ENCODE assay signal across 8 mouse cellular contexts in the genomic region with DNA sequence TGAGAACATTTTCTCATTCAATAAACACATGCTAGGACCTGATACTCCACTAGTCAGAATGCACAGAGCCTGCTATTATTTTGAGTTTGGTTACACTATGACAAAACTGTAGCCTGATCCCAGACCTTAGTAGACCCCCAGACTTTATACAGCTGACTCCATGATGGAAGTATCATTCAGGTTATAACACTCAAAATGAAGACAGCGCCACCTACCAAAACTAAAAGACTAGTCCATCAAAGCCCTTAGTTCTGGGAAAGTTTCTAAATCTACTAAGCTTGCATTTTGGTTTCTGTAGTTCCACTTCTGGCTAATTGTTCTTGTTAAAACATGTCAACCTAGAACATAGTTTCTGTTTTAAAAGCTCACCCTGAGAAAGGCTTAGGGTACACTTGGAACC. TPM values are rescaled to one million over a fixed set of nuclear protein-coding genes. Genes with fewer than 3 reads are reported as not detected.
DNase-seq lines count a peak whose midpoint lies in the region; ATAC-seq and TF ChIP-seq lines count a peak whose summit lies in the region.
"Had no signal": no experiment of that assay in that cellular context is flagged by ENCODE, and none has a peak within 500 bp of the region (broad histone marks: within the 10 kb centered on the region; RNA-seq: fewer than 3 reads in every experiment).

No protein-coding gene starts in this region.

- no peaks in the 10 kb centered on the region for H3K36me3 ChIP-seq in lung, embryonic 14.5 days (ENCODE audit: insufficient read depth)
- no peaks in the 10 kb centered on the region for H3K36me3 ChIP-seq in neural tube, embryonic 14.5 days (ENCODE audit: control insufficient read depth, insufficient read depth, low read length)

- intact Hi-C loops in left cerebral cortex, postnatal 4 days (cut with DNase I) = no loop called here

- ATAC-seq in lung, embryonic 14.5 days (ENCODE audit: insufficient read depth) = no peak
- ATAC-seq in neural tube, embryonic 14.5 days (ENCODE audit: low read depth) = no peak

- no peak overlapping the region; the same call in 1 of the 2 replicates for H3K27ac ChIP-seq in lung, embryonic 14.5 days (ENCODE audit: low read depth)
- no peak overlapping the region; the same call in 1 of the 2 replicates for H3K27ac ChIP-seq in neural tube, embryonic 14.5 days (ENCODE audit: low read depth, low read length)

- no peak overlapping the region for H3K4me3 ChIP-seq in lung, embryonic 14.5 days (ENCODE audit: low read depth, low read length)
- H3K4me3 ChIP-seq in neural tube, embryonic 14.5 days (ENCODE audit: low read depth, low read length) = no peak overlapping the region

- 52% methylated on average over 1 of the region's 1 CpGs for WGBS in lung, embryonic 14.5 days
- WGBS in neural tube, embryonic 14.5 days = 76% methylated on average over 1 of the region's 1 CpGs

- no peaks in the 10 kb centered on the region for H3K9me3 ChIP-seq in lung, embryonic 14.5 days (ENCODE audit: low read depth, low read length)
- no peaks in the 10 kb centered on the region for H3K9me3 ChIP-seq in neural tube, embryonic 14.5 days (ENCODE audit: control insufficient read depth, low read length)

- TF ChIP-seq CTCF in lung, embryonic 14.5 days (IDR thresholded peaks at IDR 0.05; ENCODE audit: low read depth) = no peak

- H3K4me1 ChIP-seq in lung, embryonic 14.5 days (ENCODE audit: insufficient read depth) = no peaks in the 10 kb centered on the region
- 0 out of 2 replicates have a peak, but pooled peaks cover 3% of the 10 kb centered on the region for H3K4me1 ChIP-seq in neural tube, embryonic 14.5 days (ENCODE audit: control insufficient read depth, insufficient read depth, low read length)

- peak overlapping the region; percentile 63 for H3K4me2 ChIP-seq in lung, embryonic 14.5 days
- peak overlapping the region; percentile 68; the same call in 1 of the 2 replicates for H3K4me2 ChIP-seq in neural tube, embryonic 14.5 days (ENCODE audit: low read depth, low read length)

- H3K9ac ChIP-seq in lung, embryonic 14.5 days = no peak overlapping the region
- H3K9ac ChIP-seq in neural tube, embryonic 14.5 days (replicated peaks; ENCODE audit: low read depth, low read length) = no peak overlapping the region

- DNase-seq in lung, embryonic 14.5 days = peak; percentile 17
- no peak for DNase-seq in lung, postnatal 36 days
- DNase-seq in adipocyte (ENCODE audit: low spot score) = peak; percentile 7
- DNase-seq in induced T-regulatory cell, adult 2 months (ENCODE audit: low read depth) = peak; percentile 44
- no peak for DNase-seq in left cerebral cortex, postnatal 4 days
- no peak for DNase-seq in testis, postnatal 14 days (ENCODE audit: low spot score)
- DNase-seq: right cerebral cortex, postnatal 14 days had no signal

- H3K27me3 ChIP-seq in lung, embryonic 14.5 days (ENCODE audit: insufficient read depth, low read length) = no peaks in the 10 kb centered on the region
- H3K27me3 ChIP-seq in neural tube, embryonic 14.5 days (ENCODE audit: control insufficient read depth, insufficient read depth, low read length) = no peaks in the 10 kb centered on the region

RNA-seq across cellular contexts. Expression of gene Prkx, which starts 0.8 kb away (rescaled TPM):
- 14.0 and 14.9 TPM in 2 replicates for polyA plus RNA-seq in lung, embryonic 14.5 days (2014; fragmentation: Nextera tagmentation; extraction: Ambion mirVana)
- polyA plus RNA-seq in neural tube, embryonic 14.5 days (2014; fragmentation: Nextera tagmentation; extraction: Ambion mirVana) = 28.9 and 32.8 TPM in 2 replicates
- 10 to 100 TPM; 20.2 to 24.8 TPM for total RNA-seq in left cerebral cortex, postnatal 4 days (2021)

RNA-seq across cellular contexts. Expression of gene Pbsn, which starts 56.5 kb away (rescaled TPM):
- polyA plus RNA-seq in lung, embryonic 14.5 days (2014; fragmentation: Nextera tagmentation; extraction: Ambion mirVana) = not detected in 2 replicates
- not detected in 2 replicates for polyA plus RNA-seq in neural tube, embryonic 14.5 days (2014; fragmentation: Nextera tagmentation; extraction: Ambion mirVana)
- total RNA-seq in left cerebral cortex, postnatal 4 days (2021) = not detected

Comparison
In these comparisons a context has a peak if more than half of its experiments do, and no peak if none do; other contexts are left out.
1. DNase-seq: peak in lung, embryonic 14.5 days (single experiment), adipocyte (single experiment) and induced T-regulatory cell, adult 2 months (single experiment); none in lung, postnatal 36 days (single experiment), left cerebral cortex, postnatal 4 days (single experiment) and testis, postnatal 14 days (single experiment).